Mouse (Mus musculus): ENCODE measurements around the gene Mindy3. TPM values are rescaled to one million over a fixed set of nuclear protein-coding genes. Genes with fewer than 3 reads are reported as not detected.

The Mindy3 gene
- total RNA-seq (2023), result 38.8 to 47.0 TPM (median 44.6 TPM) in 4 replicates

DNA sequence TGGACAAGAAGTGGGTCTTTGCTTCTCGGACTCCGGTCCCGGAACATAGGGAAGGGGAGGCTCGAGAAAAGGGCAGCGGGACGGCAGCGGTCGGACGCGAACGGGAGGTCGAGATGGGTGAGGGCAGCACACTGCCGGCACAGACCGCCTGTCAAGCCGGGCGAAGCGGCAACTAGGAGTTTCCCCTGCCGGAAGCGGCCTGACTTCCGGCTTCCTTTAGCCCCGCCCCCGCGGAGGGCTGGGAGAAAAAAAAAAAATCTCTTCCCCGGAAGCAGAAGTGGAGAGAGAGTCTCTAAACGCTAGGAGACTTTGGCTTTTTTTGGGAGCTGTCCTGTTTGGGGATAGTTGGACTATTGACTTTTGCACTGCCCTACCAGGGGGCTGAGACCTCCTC lies at the start of gene Mindy3:
Mindy3 (minus strand) TSS at position 209 of the 394 bp plus-strand sequence.

DNA sequence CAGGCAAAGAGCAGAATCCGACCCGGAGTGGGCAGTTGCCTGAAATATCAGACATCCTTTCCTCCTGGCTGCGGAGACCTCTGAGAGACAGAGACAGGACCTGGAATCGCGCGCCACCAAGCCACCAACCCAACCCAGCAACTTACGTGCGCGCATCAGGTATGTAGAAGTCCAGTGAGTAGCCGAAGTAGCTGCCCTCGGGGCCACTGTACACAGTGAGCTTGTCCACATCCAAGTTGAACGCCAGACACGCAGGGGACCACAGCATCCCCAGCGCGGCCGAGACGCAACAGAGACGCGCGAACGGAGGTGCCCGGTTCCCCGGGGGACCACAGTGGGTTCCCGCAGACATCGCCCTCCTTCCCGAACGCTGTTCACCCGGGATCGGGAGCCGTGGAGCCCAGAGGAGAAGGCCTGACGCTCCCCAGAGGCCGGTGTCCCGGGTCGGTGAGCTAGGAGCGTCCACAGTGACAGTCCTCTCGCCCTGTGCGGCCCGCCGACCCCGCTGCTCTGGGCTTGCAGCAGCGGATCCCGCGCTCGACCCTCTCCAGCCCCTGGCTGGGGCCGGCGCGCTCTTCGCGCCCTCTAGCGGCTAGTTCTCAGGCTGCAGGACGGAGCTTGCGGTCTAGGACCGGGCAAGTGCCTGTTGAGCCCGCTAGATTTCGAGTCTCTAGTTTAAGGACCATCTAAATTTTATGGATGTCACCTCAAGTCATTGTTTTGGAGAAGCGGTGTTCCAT lies 117.7 kb downstream of the Mindy3 start, which contains the start of gene Itga8:
Itga8 (minus strand) TSS at position 492 of the 740 bp plus-strand sequence.

Other genes with a start within 250 kb of the Mindy3 start
- 0.49 TPM in 1 of 4 replicates, not detected in the others for gene Itga8, start 117.5 kb downstream of the Mindy3 start, total RNA-seq (2023)

Measured in B cell, adult 62 days (primary cell).